In the genomic region with DNA sequence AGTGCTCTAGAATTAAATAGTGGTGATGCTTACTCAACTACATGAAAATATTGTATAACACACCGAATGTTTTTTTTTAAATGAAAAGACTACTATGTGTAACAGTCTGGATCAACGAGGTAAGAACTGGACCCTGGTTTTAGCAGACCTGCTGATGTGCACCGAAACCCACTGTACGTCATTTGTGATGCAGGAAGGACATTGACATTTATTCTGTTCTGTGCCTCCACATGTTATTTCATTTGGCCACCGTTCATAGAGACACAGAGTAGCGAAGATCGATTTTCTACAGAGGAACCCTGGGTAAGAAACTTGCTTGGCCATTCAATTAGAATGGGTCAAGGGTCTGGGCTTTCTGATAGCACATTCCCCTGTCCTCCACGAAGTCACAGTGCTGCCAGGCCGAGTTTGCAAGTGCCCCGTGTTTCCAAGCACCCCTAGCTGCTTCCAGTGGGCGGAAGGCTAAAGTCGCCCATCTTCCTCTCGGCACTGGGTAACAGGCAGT, we compare ENCODE assay signal across 8 mouse cellular contexts. TPM values are rescaled to one million over a fixed set of nuclear protein-coding genes. Genes with fewer than 3 reads are reported as not detected.
DNase-seq lines count a peak whose midpoint lies in the region; ATAC-seq and TF ChIP-seq lines count a peak whose summit lies in the region.

No protein-coding gene starts in this region.

- intact Hi-C loops in heart, postnatal 25 days (cut with DNase I): no loop called here

- H3K9ac ChIP-seq in heart, embryonic 14.5 days (ENCODE audit: low read length): peak overlapping the region; percentile 77
- peak overlapping the region; percentile 73 for H3K9ac ChIP-seq in ES-Bruce4 (ENCODE audit: low read depth, poor library complexity, severe bottlenecking)
- H3K9ac ChIP-seq in forebrain, embryonic 16.5 days (replicated peaks; ENCODE audit: low read depth, low read length): peak overlapping the region; percentile 61
- H3K9ac ChIP-seq in liver, postnatal 0 days (replicated peaks): peak overlapping the region; percentile 70

- DNase-seq in heart, postnatal 25 days (ENCODE audit: low spot score): no peak
- no peak for DNase-seq in liver, postnatal 0 days
- no peak for DNase-seq in left cerebral cortex, adult 18-20 months (ENCODE audit: low spot score in 2 of 2)
- no peak for DNase-seq in right cerebral cortex, postnatal 10 days (ENCODE audit: low spot score in 2 of 2)
- no peak for DNase-seq in embryo, embryonic 10 days (ENCODE audit: low spot score)

- no peaks in the 10 kb centered on the region for H3K9me3 ChIP-seq in heart, embryonic 14.5 days (ENCODE audit: control insufficient read depth, low read length)
- H3K9me3 ChIP-seq in ES-Bruce4 (replicated peaks; ENCODE audit: control insufficient read depth, insufficient read depth, low read length, poor library complexity, severe bottlenecking): no peaks in the 10 kb centered on the region
- no peaks in the 10 kb centered on the region for H3K9me3 ChIP-seq in forebrain, embryonic 16.5 days (ENCODE audit: control insufficient read depth, low read length)
- H3K9me3 ChIP-seq in liver, postnatal 0 days (ENCODE audit: low read length): no peaks in the 10 kb centered on the region

- no peak for ATAC-seq in heart, embryonic 14.5 days (ENCODE audit: insufficient number of reproducible peaks, insufficient read depth, low FRiP score, low read depth)
- no peak for ATAC-seq in forebrain, embryonic 16.5 days
- peak; percentile 31 for ATAC-seq in liver, postnatal 0 days

- H3K27ac ChIP-seq in heart, embryonic 14.5 days (replicated peaks in 1 of 2; ENCODE audit: control insufficient read depth in 1 of 2, insufficient read depth in 1 of 2, low read depth in 2 of 2, low read length in 2 of 2): peak overlapping the region; percentile 97 to 98
- H3K27ac ChIP-seq in ES-Bruce4 (ENCODE audit: insufficient read depth, low read length): peak overlapping the region; percentile 81
- peak overlapping the region; percentile 81 for H3K27ac ChIP-seq in forebrain, embryonic 16.5 days (ENCODE audit: low read length)
- H3K27ac ChIP-seq in liver, postnatal 0 days (ENCODE audit: low read depth): peak overlapping the region; percentile 94

- no peak for TF ChIP-seq CTCF in ES-Bruce4 (IDR thresholded peaks at IDR 0.05; ENCODE audit: low read depth, low read length)
- no peak for TF ChIP-seq CTCF in liver, postnatal 0 days (IDR thresholded peaks at IDR 0.05; ENCODE audit: low read depth)

- H3K4me3 ChIP-seq in heart, embryonic 14.5 days (ENCODE audit: control insufficient read depth in 1 of 2, insufficient read depth in 1 of 2, low read depth in 1 of 2, low read length in 2 of 2): peak overlapping the region; percentile 55 to 66
- H3K4me3 ChIP-seq in ES-Bruce4 (ENCODE audit: low read depth, low read length): peak overlapping the region; percentile 84
- H3K4me3 ChIP-seq in forebrain, embryonic 16.5 days (replicated peaks; ENCODE audit: low read length): peak overlapping the region; percentile 54
- peak overlapping the region; percentile 69 for H3K4me3 ChIP-seq in liver, postnatal 0 days (ENCODE audit: low read depth, low read length)

- 9% methylated on average over 13 of the region's 13 CpGs for WGBS in heart, embryonic 14.5 days
- 13% methylated on average over 13 of the region's 13 CpGs for WGBS in forebrain, embryonic 16.5 days
- WGBS in liver, postnatal 0 days (ENCODE audit: insufficient replicate concordance): 7% methylated on average over 13 of the region's 13 CpGs

- peak overlapping the region; percentile 85 for H3K4me2 ChIP-seq in heart, embryonic 14.5 days (ENCODE audit: low read length)
- H3K4me2 ChIP-seq in forebrain, embryonic 16.5 days (ENCODE audit: low read length): peak overlapping the region; percentile 99
- peak overlapping the region; percentile 73 for H3K4me2 ChIP-seq in liver, postnatal 0 days (ENCODE audit: low read depth, low read length)

- TF ChIP-seq EP300 in ES-Bruce4 (IDR thresholded peaks at IDR 0.05; ENCODE audit: insufficient read depth, low read depth, low read length): no peak
- no peak for TF ChIP-seq EP300 in liver, postnatal 0 days (IDR thresholded peaks at IDR 0.05; ENCODE audit: low read depth)

- peaks cover 28% of the 10 kb centered on the region for H3K36me3 ChIP-seq in heart, embryonic 14.5 days (ENCODE audit: control insufficient read depth, insufficient read depth, low read length)
- peaks cover 32% of the 10 kb centered on the region for H3K36me3 ChIP-seq in ES-Bruce4 (ENCODE audit: control insufficient read depth, insufficient read depth, low read length, poor library complexity, severe bottlenecking)
- peaks cover 13% of the 10 kb centered on the region for H3K36me3 ChIP-seq in forebrain, embryonic 16.5 days (ENCODE audit: control insufficient read depth, insufficient read depth)
- H3K36me3 ChIP-seq in liver, postnatal 0 days (replicated peaks; ENCODE audit: insufficient read depth, low read length): peaks cover 10% of the 10 kb centered on the region

- TF ChIP-seq POLR2A in ES-Bruce4 (IDR thresholded peaks at IDR 0.05; ENCODE audit: insufficient read depth, low read length): no peak

- H3K4me1 ChIP-seq in heart, embryonic 14.5 days (ENCODE audit: control insufficient read depth in 2 of 2, insufficient read depth in 2 of 2, low read length in 2 of 2): peaks cover 22 to 43% of the 10 kb centered on the region in 2 experiments
- H3K4me1 ChIP-seq in ES-Bruce4 (ENCODE audit: control insufficient read depth, insufficient read depth, low read length): no peaks in the 10 kb centered on the region
- peaks cover 43% of the 10 kb centered on the region for H3K4me1 ChIP-seq in forebrain, embryonic 16.5 days (replicated peaks; ENCODE audit: control insufficient read depth, insufficient read depth, low read length)
- H3K4me1 ChIP-seq in liver, postnatal 0 days (ENCODE audit: insufficient read depth): peaks cover 47% of the 10 kb centered on the region

- H3K27me3 ChIP-seq in heart, embryonic 14.5 days (ENCODE audit: control insufficient read depth, insufficient read depth, low read length): no peaks in the 10 kb centered on the region
- no peaks in the 10 kb centered on the region for H3K27me3 ChIP-seq in ES-Bruce4 (ENCODE audit: control insufficient read depth, insufficient read depth, low read length, poor library complexity, severe bottlenecking)
- H3K27me3 ChIP-seq in forebrain, embryonic 16.5 days (replicated peaks; ENCODE audit: control insufficient read depth, insufficient read depth, low read length): no peaks in the 10 kb centered on the region
- H3K27me3 ChIP-seq in liver, postnatal 0 days (ENCODE audit: insufficient read depth, low read length): no peaks in the 10 kb centered on the region

RNA-seq across cellular contexts. Expression of gene Lrsam1, which starts 4.8 kb away (rescaled TPM):
- polyA plus RNA-seq in heart, embryonic 14.5 days (2014; fragmentation: Nextera tagmentation; extraction: Ambion mirVana): 6.3 and 7.4 TPM in 2 replicates
- 10 to 100 TPM; 12.4 to 16.4 TPM for total RNA-seq in heart, postnatal 25 days (2021)
- 14.7 and 17.0 TPM in 2 replicates for polyA plus RNA-seq in ES-Bruce4 (2011; ENCODE audit: insufficient read depth, insufficient read length, low read depth, missing spikeins)
- polyA plus RNA-seq in forebrain, embryonic 16.5 days (2015; fragmentation: Nextera tagmentation; extraction: Ambion mirVana): 18.1 and 21.9 TPM in 2 replicates
- polyA plus RNA-seq in liver, postnatal 0 days (2015; fragmentation: Nextera tagmentation; extraction: Ambion mirVana): 1.3 and 1.6 TPM in 2 replicates
- total RNA-seq in left cerebral cortex, adult 18-20 months (2021): 10 to 100 TPM; 38.7 to 44.6 TPM

RNA-seq across cellular contexts. Expression of gene Rpl12, which starts 4.9 kb away (rescaled TPM):
- 112 and 129 TPM in 2 replicates for polyA plus RNA-seq in heart, embryonic 14.5 days (2014; fragmentation: Nextera tagmentation; extraction: Ambion mirVana)
- total RNA-seq in heart, postnatal 25 days (2021): 10 to 100 TPM; 54.8 to 58.8 TPM
- 114 and 117 TPM in 2 replicates for polyA plus RNA-seq in ES-Bruce4 (2011; ENCODE audit: insufficient read depth, insufficient read length, low read depth, missing spikeins)
- 101 and 105 TPM in 2 replicates for polyA plus RNA-seq in forebrain, embryonic 16.5 days (2015; fragmentation: Nextera tagmentation; extraction: Ambion mirVana)
- polyA plus RNA-seq in liver, postnatal 0 days (2015; fragmentation: Nextera tagmentation; extraction: Ambion mirVana): 103 and 104 TPM in 2 replicates
- total RNA-seq in left cerebral cortex, adult 18-20 months (2021): 100 to 1,000 TPM; 114 to 120 TPM

RNA-seq across cellular contexts. Expression of gene Slc2a8, which starts 15.6 kb away (rescaled TPM):
- polyA plus RNA-seq in heart, embryonic 14.5 days (2014; fragmentation: Nextera tagmentation; extraction: Ambion mirVana): 16.9 and 17.1 TPM in 2 replicates
- 10 to 100 TPM; 14.6 to 16.0 TPM for total RNA-seq in heart, postnatal 25 days (2021)
- polyA plus RNA-seq in ES-Bruce4 (2011; ENCODE audit: insufficient read depth, insufficient read length, low read depth, missing spikeins): 7.9 and 9.0 TPM in 2 replicates
- 23.9 and 24.0 TPM in 2 replicates for polyA plus RNA-seq in forebrain, embryonic 16.5 days (2015; fragmentation: Nextera tagmentation; extraction: Ambion mirVana)
- polyA plus RNA-seq in liver, postnatal 0 days (2015; fragmentation: Nextera tagmentation; extraction: Ambion mirVana): 11.7 and 11.8 TPM in 2 replicates
- 10 to 100 TPM; 24.0 to 26.1 TPM for total RNA-seq in left cerebral cortex, adult 18-20 months (2021)
